Mouse (Mus musculus): ENCODE data around the gene BC030499.

Gene BC030499

DNA sequence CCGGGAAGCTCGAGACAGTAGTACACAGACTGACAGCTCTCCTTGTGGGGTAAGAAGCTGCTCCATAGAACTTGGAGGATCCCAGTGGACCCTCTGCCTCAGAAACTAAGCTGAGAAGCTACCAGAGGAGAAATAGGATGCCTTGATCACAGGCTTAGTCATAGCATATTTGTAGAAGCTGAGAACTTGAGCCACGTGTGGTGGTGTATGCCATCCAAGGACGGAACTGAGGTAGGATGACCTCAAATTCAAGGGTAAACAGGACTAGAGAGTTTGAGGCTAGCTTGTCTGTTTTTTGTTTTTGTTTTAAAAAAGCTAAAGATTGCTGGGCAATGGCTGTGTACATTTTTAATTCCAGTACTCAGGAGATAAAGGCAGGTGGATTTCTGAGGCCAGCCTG, 14.6 kb downstream of the BC030499 start:
- DNase-seq (ENCODE audit: low read depth, low spot score) = no peak

DNA sequence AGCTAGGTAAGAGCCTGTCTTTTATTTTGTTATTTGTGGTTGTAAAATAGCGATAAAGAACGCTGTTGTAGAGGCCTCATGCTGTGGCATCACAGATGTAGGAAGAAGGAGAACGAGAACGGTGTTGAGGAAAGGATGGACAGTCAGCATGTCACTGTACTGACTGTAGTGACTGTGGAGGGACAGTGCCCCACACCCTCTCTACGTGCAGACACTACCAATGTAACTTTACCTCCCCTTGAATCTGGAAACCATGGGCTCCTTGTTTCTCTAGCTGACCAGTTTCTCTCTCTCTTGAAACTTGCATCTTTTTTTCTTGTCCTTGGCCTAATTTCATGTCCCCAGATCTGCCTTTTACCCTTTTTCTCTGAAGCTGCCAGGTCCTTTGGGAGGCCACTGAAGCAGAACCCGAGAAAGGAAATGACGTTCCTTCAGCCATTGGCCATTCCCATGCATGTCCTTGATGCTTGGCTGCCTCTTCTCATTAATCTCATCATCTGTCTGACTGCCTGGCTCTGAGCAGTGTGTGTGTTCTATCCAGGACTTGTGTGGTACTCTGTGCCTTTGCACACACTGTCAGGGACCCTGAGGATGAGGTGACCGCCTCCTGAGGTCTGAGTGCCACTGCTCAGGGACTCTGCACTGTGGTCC, 20.3 kb downstream of the BC030499 start:
- no peak for DNase-seq (ENCODE audit: low read depth, low spot score)

DNA sequence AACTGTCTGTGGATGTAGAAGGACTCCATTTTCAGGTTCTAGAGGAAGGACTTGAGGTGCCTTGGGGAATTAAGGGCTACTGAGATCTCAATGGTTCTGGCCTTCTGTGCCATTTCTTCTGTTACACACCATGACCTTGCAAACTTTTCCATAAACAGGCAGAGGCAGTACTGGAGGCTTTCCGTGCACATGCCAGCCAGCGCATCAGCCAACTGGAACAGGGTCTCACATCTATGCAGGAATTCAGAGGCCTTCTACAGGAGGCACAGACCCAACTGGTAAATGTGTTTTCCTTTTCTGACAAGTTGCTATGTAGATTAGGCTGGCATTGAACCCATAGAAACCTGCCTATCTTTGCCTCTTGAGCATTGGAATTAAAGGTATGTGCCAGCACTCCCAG, 23.0 kb downstream of the BC030499 start:
- no peak for DNase-seq (ENCODE audit: low read depth, low spot score)

GRCm38 (mm10) chr11:78318411-78318810, 27.8 kb downstream of the BC030499 start:
- DNase-seq (ENCODE audit: low read depth, low spot score) = no peak

GRCm38 (mm10) chr11:78322076-78322831, 31.6 kb downstream of the BC030499 start:
- DNase-seq (ENCODE audit: low read depth, low spot score) = no peak

DNA sequence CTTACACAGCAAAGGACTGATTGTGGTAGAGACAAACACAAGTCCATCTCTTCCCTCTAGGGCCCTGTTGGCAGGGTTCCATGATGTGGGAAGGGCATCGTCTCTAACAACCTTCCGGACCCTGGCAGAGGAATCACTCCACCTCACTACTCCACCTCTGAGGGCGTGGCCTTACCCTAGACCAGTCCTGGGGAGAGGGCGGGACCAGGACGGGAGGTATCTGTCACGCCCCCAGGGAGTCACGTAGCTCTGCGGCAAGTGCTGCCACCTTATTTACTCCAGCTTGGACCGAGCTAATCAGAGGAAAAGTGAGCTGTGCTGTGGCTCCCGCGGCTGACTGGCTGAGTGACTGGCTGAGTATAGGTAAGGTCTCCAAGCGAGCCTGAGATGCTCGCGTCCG, 32.2 kb downstream of the BC030499 start, which contains the start of gene Aldoc:
Gene Aldoc, plus strand, starts transcription at position 109 of the 400 bp plus-strand sequence.
- DNase-seq (ENCODE audit: low read depth, low spot score) = peak; percentile 97

DNA sequence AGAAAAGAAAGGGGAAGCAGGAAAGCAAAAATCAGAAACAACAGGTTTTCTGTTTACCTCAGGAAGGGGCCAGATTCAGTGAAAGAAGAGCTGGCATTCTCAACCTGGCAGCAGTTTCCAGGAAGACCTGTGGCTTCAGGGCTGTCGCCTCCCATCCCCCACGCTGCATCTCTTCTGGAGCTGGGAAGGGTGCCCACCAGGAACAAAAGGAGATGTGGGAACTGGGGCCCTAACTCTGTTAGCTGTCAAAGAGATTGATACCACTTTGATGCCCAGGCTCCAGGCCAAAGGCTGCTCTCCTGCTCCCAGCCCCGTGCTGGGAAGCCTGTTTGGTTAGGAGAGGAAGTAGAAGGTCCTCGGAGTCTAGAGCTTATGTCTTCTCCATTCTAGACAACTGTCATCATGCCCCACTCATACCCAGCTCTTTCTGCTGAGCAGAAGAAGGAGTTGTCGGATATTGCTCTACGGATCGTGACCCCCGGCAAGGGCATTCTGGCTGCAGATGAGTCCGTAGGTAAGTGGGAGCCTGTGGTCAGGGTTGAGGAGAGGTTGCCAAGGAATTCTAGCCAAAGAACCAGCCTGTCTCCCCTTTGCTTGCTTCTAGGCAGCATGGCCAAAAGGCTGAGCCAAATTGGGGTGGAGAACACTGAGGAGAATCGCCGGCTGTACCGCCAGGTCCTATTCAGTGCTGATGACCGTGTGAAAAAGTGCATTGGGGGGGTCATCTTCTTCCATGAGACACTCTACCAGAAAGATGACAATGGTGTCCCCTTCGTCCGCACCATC, 33.6 kb downstream of the BC030499 start:
- no peak for DNase-seq (ENCODE audit: low read depth, low spot score)

DNA sequence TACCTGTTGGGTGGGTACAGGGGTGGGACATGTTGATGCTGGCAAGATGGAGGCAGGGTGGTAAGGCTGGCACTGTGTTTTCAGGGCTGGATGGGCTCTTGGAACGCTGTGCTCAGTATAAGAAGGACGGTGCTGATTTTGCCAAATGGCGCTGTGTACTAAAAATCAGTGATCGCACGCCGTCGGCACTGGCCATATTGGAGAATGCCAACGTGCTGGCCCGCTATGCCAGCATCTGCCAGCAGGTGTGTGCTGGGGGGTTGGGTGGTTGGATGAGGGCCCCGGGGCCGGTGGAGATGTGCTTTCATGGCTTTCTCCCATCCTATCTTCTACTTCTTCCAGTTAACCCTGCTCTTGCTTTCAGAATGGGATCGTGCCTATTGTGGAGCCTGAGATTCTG, 34.3 kb downstream of the BC030499 start:
- no peak for DNase-seq (ENCODE audit: low read depth, low spot score)

- no peak for DNase-seq (ENCODE audit: low read depth, low spot score)
Observed at GRCm38 (mm10) chr11:78327215-78327614, 36.6 kb downstream of the BC030499 start.

DNA sequence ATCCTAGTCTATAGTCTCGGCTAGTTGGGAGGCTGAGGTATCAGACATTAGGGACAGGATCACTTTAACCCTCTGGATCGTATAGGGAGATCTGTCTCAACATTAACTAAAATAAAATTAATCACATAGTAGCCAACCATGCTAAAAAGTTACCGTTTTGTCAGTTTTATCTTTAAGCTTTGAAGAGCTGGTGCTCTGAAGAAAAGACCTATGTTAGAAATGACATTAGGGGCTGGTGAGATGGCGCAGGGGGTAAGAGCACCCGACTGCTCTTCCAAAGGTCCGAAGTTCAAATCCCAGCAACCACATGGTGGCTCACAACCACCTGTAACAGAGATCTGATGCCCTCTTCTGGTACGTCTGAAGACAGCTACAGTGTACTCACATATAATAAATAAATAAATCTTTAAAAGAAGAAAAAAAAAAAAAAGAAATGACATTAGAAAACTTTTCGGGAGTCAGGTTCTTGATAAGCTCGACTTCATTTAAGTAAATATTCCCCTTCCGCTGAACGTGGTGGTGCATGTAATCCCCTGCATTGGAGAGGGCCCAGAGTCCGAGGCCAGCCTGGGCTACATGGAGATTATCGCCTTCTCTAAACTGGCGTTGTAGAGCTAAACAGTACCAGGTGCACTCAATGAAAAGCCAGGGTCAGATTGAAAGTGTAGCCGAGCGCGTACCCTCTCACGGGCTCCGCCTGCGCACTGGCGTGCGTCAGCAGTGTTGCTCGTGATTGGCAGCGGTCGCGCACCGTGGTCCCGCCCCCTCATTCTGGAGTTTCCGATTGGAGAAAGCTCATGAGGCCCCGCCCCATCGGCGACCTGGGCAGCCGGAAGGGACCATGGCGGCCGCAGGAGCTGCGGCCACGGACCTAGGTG, 37.2 kb downstream of the BC030499 start, which contains the start of gene Pigs:
Gene Pigs, plus strand, starts transcription at position 782 of the 878 bp plus-strand sequence.
- DNase-seq (ENCODE audit: low read depth, low spot score) = peak; percentile 98

DNA sequence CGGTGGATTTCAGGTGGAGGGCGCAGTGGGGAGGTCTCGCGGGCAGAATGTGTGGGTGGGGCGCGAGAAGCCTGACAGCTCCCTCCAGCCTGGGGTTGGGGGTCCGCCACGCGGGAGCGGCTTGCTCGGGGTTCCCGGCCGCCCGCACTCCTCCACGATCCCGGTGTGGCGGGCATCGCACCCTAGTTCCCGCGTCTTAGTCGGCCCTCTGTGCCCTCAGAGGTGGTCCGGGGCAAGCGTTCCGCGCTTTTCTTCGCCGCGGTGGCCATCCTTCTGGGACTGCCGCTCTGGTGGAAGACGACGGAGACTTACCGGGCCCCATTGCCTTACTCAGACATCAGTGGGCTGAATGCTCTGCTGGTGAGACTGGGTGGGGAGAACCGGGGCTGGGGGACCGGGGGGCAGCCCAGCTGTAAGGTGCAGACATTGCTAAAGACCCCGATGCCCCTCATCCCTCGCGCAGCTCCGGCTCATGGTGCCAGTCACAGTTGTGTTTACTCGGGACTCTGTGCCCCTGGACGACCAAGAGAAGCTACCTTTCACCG, 37.9 kb downstream of the BC030499 start:
- no peak for DNase-seq (ENCODE audit: low read depth, low spot score)

DNA sequence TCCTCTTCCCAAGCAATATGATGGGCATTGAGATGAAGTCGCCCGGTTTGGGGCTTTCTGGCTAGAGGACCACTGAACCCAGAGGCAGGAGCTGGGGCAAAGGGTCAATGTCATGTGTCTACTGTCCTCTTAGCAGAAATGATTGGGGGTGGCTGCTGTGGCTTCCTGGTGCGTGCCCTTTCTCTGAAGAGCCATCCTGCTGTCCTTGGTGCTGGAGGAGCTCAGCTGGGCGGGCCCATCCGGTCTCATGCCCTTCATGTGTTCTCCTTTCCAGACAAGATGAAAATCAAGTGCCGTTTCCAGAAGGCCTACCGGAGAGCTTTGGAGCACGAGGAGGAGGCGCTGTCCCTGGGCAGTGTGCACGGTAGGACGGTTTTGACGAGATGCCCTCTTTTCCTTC, 42.0 kb downstream of the BC030499 start:
- DNase-seq (ENCODE audit: low read depth, low spot score) = peak; percentile 49

GRCm38 (mm10) chr11:78333992-78334391, 43.4 kb downstream of the BC030499 start:
- no peak for DNase-seq (ENCODE audit: low read depth, low spot score)

DNA sequence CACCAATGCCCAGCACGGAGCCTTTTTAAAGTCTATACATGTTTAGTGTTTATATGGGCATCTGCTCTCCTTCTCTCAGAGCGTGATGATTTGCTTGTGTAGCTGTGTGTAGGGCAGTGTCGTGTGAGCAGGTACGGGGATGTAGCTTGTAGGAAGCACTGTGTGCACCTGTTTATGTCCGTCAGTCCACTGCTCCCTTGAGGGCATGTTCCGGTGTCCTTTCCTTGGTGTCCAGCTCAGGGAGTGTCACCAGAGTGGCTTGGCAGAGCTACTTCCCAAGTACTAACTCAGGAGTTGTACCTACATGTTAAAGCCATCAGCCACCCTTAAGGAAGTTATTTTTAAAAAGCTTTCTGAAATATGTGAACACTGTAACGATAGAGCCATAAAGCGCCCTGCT, 46.4 kb downstream of the BC030499 start:
- no peak for DNase-seq (ENCODE audit: low read depth, low spot score)

- DNase-seq (ENCODE audit: low read depth, low spot score) = no peak
Observed at GRCm38 (mm10) chr11:78341702-78342101, 51.1 kb downstream of the BC030499 start.

- DNase-seq (ENCODE audit: low read depth, low spot score) = peak; percentile 80
Observed at GRCm38 (mm10) chr11:78343381-78344327, 53.0 kb downstream of the BC030499 start, which contains the start of gene Unc119. Gene Unc119 (plus strand): TSS chr11:78343482.

- no peak for DNase-seq (ENCODE audit: low read depth, low spot score)
Observed at GRCm38 (mm10) chr11:78344328-78344889, 53.8 kb downstream of the BC030499 start.

DNA sequence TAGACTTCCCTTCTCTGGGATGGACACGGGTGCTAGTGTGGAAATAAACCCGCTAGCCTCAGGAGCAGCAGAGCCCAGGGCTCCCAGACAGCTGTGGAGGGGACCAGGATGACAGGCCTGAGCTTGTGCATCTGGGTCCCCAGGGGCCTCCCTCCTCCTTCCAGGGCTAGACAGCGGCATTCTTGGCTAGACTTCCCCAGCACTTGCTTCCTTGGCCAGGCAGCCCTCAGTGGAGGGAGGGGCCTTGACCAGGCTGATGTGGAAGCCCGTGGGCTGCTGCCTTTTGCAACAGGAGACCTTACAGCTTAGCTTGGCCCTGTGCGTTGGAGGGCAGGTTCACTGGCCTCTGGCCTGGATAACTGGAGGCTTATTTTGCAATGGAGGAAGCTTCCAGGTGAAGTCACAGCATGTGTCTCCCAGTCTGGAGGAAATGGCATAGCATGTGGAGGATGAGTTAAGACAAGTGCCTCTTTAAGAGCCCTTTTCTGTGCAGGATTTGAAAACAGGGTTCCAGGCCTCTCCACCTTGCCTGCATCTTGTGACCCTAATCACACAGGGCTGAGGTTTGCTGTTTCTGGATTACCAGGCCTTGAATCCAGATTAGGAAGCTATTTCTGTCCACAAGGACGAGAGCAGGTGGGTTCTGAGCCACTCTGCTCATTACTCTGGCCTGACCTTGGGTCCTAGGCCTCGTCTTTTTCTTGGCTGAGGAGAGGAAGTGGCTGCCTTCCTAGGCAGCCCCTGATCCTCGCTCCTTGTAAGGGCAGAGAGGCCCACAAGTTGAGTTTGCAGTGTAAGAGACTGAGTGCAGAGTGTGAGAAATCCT, 54.5 kb downstream of the BC030499 start:
- DNase-seq (ENCODE audit: low read depth, low spot score) = no peak

DNA sequence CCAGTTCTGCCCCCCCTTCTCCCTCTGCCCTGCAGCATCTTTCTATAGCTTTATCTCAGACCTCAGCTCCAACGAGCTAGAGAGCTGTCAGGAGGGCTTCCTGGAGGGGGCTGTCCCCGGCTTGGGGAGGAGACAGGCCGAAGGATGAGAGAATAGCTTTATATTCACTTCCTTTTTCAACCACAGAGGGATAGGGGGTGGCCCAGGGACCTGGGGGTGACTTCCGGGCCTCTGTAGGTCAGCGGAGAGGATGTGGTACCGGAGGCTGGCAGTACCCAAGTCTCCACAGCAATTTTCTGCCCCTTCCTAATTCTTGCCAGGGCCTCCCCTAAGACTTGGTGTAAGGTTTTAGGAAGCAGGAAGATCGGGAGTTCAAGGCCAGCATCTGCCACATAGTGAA, 55.2 kb downstream of the BC030499 start:
- no peak for DNase-seq (ENCODE audit: low read depth, low spot score)
